Mouse (Mus musculus) neural tube, embryonic 11.5 days (tissue): ENCODE measurements around the gene Lenep. TPM values are rescaled to one million over a fixed set of nuclear protein-coding genes. Genes with fewer than 3 reads are reported as not detected.

ENCODE experiments used
- ATAC-seq: fragments of 200-750 bp; cut with Nextera tagmentation; 2 replicates; pipeline ENCODE4 v1.8.0; 2017; ENCODE audit warnings: moderate number of reproducible peaks, mild to moderate bottlenecking, moderate TSS enrichment, moderate library complexity; ENCODE audit not compliant: insufficient read depth, low FRiP score, low TSS enrichment
- DNase-seq: peaks from one replicate; pipeline ENCODE4 v3.0.0-alpha.2; 2015; ENCODE audit warnings: low spot score
- H3K27ac ChIP-seq: fragments of 300-500 bp; sonication (generic); 2 replicates; pipeline ENCODE4 v1.5.1; 2014; ENCODE audit warnings: low read depth, mild to moderate bottlenecking, low read length
- H3K27me3 ChIP-seq: fragments of 300-500 bp; sonication (generic); 2 replicates; pipeline ENCODE4 v1.6.1; 2014; ENCODE audit warnings: mild to moderate bottlenecking, low read length, mixed read lengths; ENCODE audit not compliant: control insufficient read depth, insufficient read depth
- H3K36me3 ChIP-seq: fragments of 300-500 bp; sonication (generic); 2 replicates; pipeline ENCODE4 v1.6.1; 2014; ENCODE audit warnings: mild to moderate bottlenecking, low read length, moderate library complexity, mixed read lengths; ENCODE audit not compliant: control insufficient read depth, insufficient read depth
- H3K4me1 ChIP-seq: fragments of 300-500 bp; sonication (generic); 2 replicates; pipeline ENCODE4 v1.6.1; 2014; ENCODE audit warnings: low read length, mixed read lengths; ENCODE audit not compliant: control insufficient read depth, insufficient read depth
- H3K4me2 ChIP-seq: fragments of 300-500 bp; sonication (generic); 2 replicates; pipeline ENCODE4 v1.6.1; 2014; ENCODE audit warnings: low read depth, mild to moderate bottlenecking, moderate library complexity
- H3K4me3 ChIP-seq: fragments of 300-500 bp; sonication (generic); 2 replicates; pipeline ENCODE4 v1.5.1; 2014; ENCODE audit warnings: low read depth, low read length
- H3K9ac ChIP-seq: fragments of 300-500 bp; sonication (generic); 2 replicates; pipeline ENCODE4 v1.6.1; 2014; ENCODE audit warnings: mild to moderate bottlenecking, low read length
- H3K9me3 ChIP-seq: fragments of 300-500 bp; sonication (generic); 2 replicates; pipeline ENCODE4 v1.6.1; 2016; ENCODE audit warnings: low read length; ENCODE audit not compliant: control insufficient read depth
- WGBS: fragments of 180-500 bp; shearing (Covaris S2); extraction: QIAGEN DNeasy Blood & Tissue Kit; methylation state at CpG from one replicate; pipeline ENCODE4 v1.1.7; 2014; 5-methylcytosine and 5-hydroxymethylcytosine counted together
- polyA plus RNA-seq: library from polyadenylated mRNA; unstranded; fragments of >200 nt; fragmentation: Nextera tagmentation; extraction: Ambion mirVana; gene quantifications from 2 replicates; pipeline ENCODE4 v1.2.1, GENCODE M21; 2014

Lenep gene
- polyA plus RNA-seq, 1 experiment from 2014 or later: 0.13 TPM

- Histone ChIP-seq H3K9ac (peak overlapping the region; percentile 71), H3K27me3 (no peaks in the 10 kb centered on the region), H3K9me3 (no peaks in the 10 kb centered on the region), H3K4me1 (no peaks in the 10 kb centered on the region), H3K4me3 (peak overlapping the region; percentile 43), H3K4me2 (peak overlapping the region; percentile 68), H3K27ac (peak overlapping the region; percentile 14; the same call in 1 of the 2 replicates), H3K36me3 (no peaks in the 10 kb centered on the region)
- 1% methylated on average over 23 of the region's 29 CpGs for WGBS
- ATAC-seq: peak; percentile 87
- peak; percentile 90 for DNase-seq
Observed at GRCm38 (mm10) chr3:89378394-89379067, 24.1 kb downstream of the Lenep start.

GRCm38 (mm10) chr3:89377831-89378230, 24.8 kb downstream of the Lenep start:
- H3K4me1 ChIP-seq: no peaks in the 10 kb centered on the region

GRCm38 (mm10) chr3:89373581-89374231, 28.9 kb downstream of the Lenep start:
- H3K9ac ChIP-seq: no peak overlapping the region

More at GRCm38 (mm10) chr3:89377831-89378230, 24.8 kb downstream of the Lenep start:
- peak overlapping the region; percentile 68 for H3K4me2 ChIP-seq
- H3K27ac ChIP-seq: no peak overlapping the region
- peak overlapping the region; percentile 43; the same call in 1 of the 2 replicates for H3K4me3 ChIP-seq
- H3K9me3 ChIP-seq: no peaks in the 10 kb centered on the region
- peak; percentile 28; the same call in 1 of the 2 replicates for ATAC-seq
- H3K9ac ChIP-seq: no peak overlapping the region
- H3K27me3 ChIP-seq: no peaks in the 10 kb centered on the region
- DNase-seq: no peak
- H3K36me3 ChIP-seq: no peaks in the 10 kb centered on the region
- 72% methylated on average over 4 of the region's 4 CpGs for WGBS

GRCm38 (mm10) chr3:89367338-89367737, 35.3 kb downstream of the Lenep start:
- H3K4me2 ChIP-seq: no peak overlapping the region
- ATAC-seq (no peak), DNase-seq (no peak)
- no peaks in the 10 kb centered on the region for H3K27me3 ChIP-seq
- no peak overlapping the region for H3K27ac ChIP-seq
- H3K9ac ChIP-seq: no peak overlapping the region
- no peaks in the 10 kb centered on the region for H3K9me3 ChIP-seq
- 76% methylated on average over 11 of the region's 11 CpGs for WGBS
- H3K4me3 ChIP-seq: no peak overlapping the region
- H3K36me3 ChIP-seq: no peaks in the 10 kb centered on the region
- H3K4me1 ChIP-seq: no peaks in the 10 kb centered on the region

More at GRCm38 (mm10) chr3:89373581-89374231, 28.9 kb downstream of the Lenep start:
- Histone ChIP-seq H3K36me3 (no peaks in the 10 kb centered on the region), H3K27me3 (no peaks in the 10 kb centered on the region), H3K9me3 (no peaks in the 10 kb centered on the region), H3K4me3 (no peak overlapping the region), H3K4me2 (no peak overlapping the region), H3K27ac (no peak overlapping the region), H3K4me1 (no peaks in the 10 kb centered on the region)
- 47% methylated on average over 5 of the region's 5 CpGs for WGBS
- DNase-seq: no peak
- ATAC-seq: no peak

DNA sequence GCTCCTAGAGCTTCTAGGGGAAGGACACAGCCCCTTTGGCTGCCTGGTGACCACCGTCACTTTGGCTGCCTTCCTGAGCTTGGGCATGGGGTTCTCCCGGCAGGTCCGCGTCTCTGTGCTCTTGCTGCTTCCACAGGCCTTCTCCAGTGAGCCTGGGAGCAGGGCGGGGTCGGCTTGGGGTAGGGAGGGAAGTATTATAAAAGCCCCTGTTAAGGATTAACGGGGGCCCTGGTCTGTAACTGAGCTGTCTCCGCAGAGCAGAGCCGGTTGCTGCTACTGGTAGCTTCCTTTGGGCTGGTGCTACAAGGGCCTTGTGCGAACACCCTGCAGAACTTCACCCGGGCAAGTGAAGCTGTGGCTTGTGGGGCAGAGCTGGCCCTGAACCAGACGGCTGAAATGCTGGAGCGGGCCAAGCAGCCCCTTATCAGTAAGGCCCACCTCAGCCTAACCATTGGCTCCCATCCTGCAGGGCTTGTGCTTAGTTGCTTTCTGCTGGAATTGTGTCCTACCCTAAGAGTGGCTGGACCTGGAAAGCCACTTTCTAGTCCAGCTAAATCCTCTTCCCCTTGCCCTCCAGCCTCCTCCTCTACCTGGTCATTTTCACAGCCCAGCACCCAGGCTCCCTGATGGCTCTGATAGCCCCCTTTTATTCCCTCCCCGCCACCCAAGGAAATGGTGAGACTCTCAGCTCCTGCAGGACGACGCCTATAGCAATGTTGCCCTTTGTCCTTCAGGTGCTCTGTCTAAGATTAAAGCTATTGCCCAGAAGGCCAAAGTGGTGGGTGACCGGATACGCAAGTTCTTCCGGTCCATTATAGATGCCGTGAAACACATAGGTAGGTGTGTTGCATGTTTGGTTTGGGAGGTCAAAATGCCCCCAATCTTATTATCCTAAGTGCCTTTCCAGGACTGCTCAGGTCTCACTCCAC, 36.8 kb downstream of the Lenep start:
- 70% methylated on average over 20 of the region's 20 CpGs for WGBS
- Histone ChIP-seq H3K36me3 (no peaks in the 10 kb centered on the region), H3K9me3 (no peaks in the 10 kb centered on the region), H3K9ac (no peak overlapping the region), H3K27me3 (no peaks in the 10 kb centered on the region), H3K4me1 (no peaks in the 10 kb centered on the region), H3K4me2 (no peak overlapping the region), H3K4me3 (no peak overlapping the region), H3K27ac (no peak overlapping the region)
- ATAC-seq (no peak), DNase-seq (no peak)

GRCm38 (mm10) chr3:89365153-89365485, 37.5 kb downstream of the Lenep start, which contains the start of gene Dcst1:
Gene Dcst1 (minus strand): TSS chr3:89365253.
- DNase-seq: no peak
- ATAC-seq: no peak
- Histone ChIP-seq H3K4me2 (no peak within 1 kb of the TSS), H3K9ac (no peak within 1 kb of the TSS), H3K36me3 (no peaks in the 10 kb centered on the region), H3K9me3 (no peaks in the 10 kb centered on the region), H3K27ac (no peak within 1 kb of the TSS), H3K4me3 (no peak within 1 kb of the TSS), H3K27me3 (no peaks in the 10 kb centered on the region), H3K4me1 (no peaks in the 10 kb centered on the region)
- WGBS: 92% methylated on average over 11 of the region's 11 CpGs

DNA sequence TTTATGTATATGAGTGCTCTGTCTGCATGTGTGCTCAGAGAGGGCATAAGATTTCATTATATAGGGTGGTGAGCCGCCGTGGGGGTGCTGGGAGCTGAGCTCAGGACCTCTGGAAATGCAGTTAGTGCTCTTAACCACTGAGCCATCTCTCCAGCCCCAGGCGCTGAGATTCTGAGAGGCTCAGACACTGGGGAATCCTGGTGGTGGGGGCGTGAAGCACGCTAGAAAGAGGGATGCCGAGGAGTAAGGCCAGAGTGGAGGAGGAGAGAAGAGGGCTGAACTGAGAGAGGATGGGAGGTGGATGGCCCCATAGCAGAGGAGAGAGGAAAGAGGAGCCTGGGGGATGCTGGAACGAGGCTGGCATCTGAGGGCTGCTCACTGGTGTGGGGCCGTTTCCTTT, 38.0 kb downstream of the Lenep start:
- no peak for ATAC-seq
- Histone ChIP-seq H3K4me3 (no peak overlapping the region), H3K4me2 (no peak overlapping the region), H3K9me3 (no peaks in the 10 kb centered on the region), H3K27me3 (no peaks in the 10 kb centered on the region), H3K27ac (no peak overlapping the region), H3K9ac (no peak overlapping the region), H3K4me1 (no peaks in the 10 kb centered on the region), H3K36me3 (no peaks in the 10 kb centered on the region)
- DNase-seq: no peak
- WGBS: 65% methylated on average over 8 of the region's 8 CpGs

DNA sequence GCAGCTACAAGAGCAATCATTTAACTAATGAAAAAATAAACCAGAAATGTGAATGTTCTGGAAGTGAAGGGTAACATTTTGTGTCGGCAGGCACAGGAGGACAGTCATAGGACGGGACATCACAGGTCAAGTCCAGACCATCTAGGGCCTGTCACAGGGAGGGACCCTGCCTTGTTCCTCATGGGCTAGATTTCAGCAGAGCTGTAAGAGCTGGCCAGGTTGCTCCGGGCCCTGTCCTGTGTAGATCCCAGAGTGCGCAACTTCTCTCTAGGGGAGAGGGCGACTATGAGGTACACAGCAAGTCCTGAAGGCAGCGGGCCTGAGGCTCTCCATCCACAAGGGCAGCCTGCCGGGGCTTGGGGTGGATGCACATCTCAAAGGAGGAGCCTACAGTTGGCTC, 40.9 kb downstream of the Lenep start, which contains the start of gene Dcst2:
Gene Dcst2, plus strand, starts transcription at position 301 of the 400 bp plus-strand sequence.
- H3K4me1 ChIP-seq: no peaks in the 10 kb centered on the region
- DNase-seq (no peak), ATAC-seq (no peak)
- no peaks in the 10 kb centered on the region for H3K9me3 ChIP-seq
- no peaks in the 10 kb centered on the region for H3K36me3 ChIP-seq
- 91% methylated on average over 7 of the region's 7 CpGs for WGBS
- H3K27ac ChIP-seq: no peak within 1 kb of the TSS
- H3K4me3 ChIP-seq: no peak within 1 kb of the TSS
- H3K27me3 ChIP-seq: no peaks in the 10 kb centered on the region
- no peak within 1 kb of the TSS for H3K9ac ChIP-seq
- H3K4me2 ChIP-seq: no peak within 1 kb of the TSS
